Mouse (Mus musculus): ENCODE results near the gene Fahd1. TPM values are rescaled to one million over a fixed set of nuclear protein-coding genes. Genes with fewer than 3 reads are reported as not detected.

Fahd1 gene
- polyA plus RNA-seq, 2 experiments from 2014 or later: 2.7 to 2.8 TPM

GRCm38 (mm10) chr17:24844525-24844924, 5.6 kb downstream of the Fahd1 start:
- ATAC-seq: no peak

DNA sequence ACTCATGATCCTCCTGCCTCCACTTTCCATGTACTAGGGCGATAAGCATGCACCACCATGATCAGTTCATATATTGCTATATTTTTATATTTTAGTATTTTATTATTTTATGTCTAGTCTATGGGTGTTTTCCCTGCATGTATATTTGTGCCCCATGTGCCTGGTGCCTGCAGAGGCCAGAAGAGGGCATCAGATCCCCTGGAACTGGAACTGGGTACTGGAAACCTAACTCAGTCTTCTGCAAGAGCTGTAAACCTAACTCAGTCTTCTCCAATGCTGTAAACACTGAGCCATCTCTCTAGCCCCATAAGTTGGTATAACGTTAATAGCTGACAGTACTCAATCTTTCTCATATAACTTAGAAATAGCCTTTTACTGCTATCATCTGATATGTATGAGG, 7.5 kb downstream of the Fahd1 start:
- no peak for ATAC-seq

- ATAC-seq: no peak
These were observed 9.0 kb downstream of the Fahd1 start for GRCm38 (mm10) chr17:24841133-24841532.

GRCm38 (mm10) chr17:24840341-24840740, 9.8 kb downstream of the Fahd1 start:
- ATAC-seq: no peak

GRCm38 (mm10) chr17:24839842-24840241, 10.3 kb downstream of the Fahd1 start, which contains the start of gene Hagh:
Gene Hagh (plus strand): TSS chr17:24840143.
- no peak for ATAC-seq

- no peak for ATAC-seq
These were observed 28.5 kb downstream of the Fahd1 start for GRCm38 (mm10) chr17:24821351-24822280.

GRCm38 (mm10) chr17:24819469-24819868, 30.7 kb downstream of the Fahd1 start:
- no peak for ATAC-seq

GRCm38 (mm10) chr17:24818172-24818571, 32.0 kb downstream of the Fahd1 start:
- no peak for ATAC-seq

- no peak for ATAC-seq
These were observed 32.7 kb downstream of the Fahd1 start for GRCm38 (mm10) chr17:24817503-24817902.

- no peak for ATAC-seq
These were observed 34.9 kb downstream of the Fahd1 start for GRCm38 (mm10) chr17:24815256-24815655.

DNA sequence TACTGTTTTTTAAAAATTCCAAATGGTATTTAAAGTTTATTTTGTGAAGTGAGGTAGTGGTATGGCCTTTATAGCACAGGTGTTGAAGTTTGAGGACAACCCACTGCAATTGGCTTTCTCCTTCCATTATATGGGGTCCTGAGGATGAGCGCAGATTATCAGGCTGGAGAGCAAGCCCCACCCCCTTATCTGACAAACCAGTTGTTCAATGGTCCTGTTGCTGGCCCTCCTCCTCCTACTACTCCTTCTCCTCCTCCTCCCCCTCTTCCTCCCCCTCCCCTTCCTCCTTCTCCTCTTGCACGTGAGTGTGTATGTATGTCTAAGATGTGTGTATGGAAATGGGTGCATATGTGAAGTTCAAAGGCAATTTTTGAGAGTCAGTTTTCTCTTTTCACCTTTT, 37.9 kb downstream of the Fahd1 start:
- no peak for ATAC-seq

DNA sequence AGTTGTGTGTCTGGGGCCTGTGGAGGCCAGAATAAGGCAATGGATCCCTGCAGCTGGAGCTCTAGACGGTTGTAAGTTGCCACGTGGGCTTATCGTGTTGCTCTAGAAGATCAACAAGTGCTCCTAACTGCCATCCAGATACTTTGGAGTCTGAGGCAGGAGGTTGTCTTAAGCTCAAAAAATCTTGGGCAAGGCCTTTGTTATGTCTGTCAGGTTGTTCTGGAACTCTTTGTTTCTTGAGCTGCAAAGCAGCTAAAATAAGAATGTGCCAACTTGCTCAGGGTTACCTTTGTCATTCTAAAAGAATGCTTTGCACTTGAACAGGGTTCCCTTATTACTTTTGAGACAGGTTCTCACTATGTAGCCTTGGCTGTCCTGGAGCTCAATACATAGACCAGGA, 39.0 kb downstream of the Fahd1 start:
- ATAC-seq: no peak

- ATAC-seq: peak; percentile 80
These were observed 45.9 kb downstream of the Fahd1 start, which contains the start of gene Meiob for GRCm38 (mm10) chr17:24803952-24804951. Gene Meiob (plus strand): TSS chr17:24804289.

- no peak for ATAC-seq
These were observed 49.6 kb downstream of the Fahd1 start for GRCm38 (mm10) chr17:24800524-24800923.

DNA sequence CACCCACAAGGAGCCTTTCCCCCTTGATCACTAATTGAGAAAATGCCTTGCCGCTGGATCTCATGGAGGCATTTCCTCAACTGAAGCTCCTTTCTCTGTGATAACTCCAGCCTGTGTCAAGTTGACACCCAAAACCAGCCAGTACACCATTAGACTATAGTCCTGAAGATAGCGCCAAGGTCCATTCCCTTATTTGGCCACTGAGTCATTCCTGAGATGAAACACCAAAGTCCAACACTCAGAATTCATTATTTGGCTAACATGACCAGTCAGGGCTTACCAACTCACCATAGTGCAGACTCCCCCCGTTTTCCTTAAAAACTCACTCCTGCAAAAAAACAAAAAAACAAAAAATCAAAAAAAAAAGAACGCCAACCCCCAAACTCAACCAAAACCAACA, 50.7 kb downstream of the Fahd1 start:
- no peak for ATAC-seq

Other genes with a start within 250 kb of the Fahd1 start
- gene Tsc2, start 217.7 kb downstream of the Fahd1 start, polyA plus RNA-seq (2017; shearing (Covaris generic)): 10 to 100 TPM; 20.5 to 28.2 TPM
- 1 to 10 TPM; 3.1 to 6.0 TPM for gene Nthl1, start 217.7 kb downstream of the Fahd1 start, polyA plus RNA-seq (2017; shearing (Covaris generic))
- not detected for gene Slc9a3r2, start 200.0 kb downstream of the Fahd1 start, polyA plus RNA-seq (2017; shearing (Covaris generic))
- not detected for gene Npw, start 191.9 kb downstream of the Fahd1 start, polyA plus RNA-seq (2017; shearing (Covaris generic))
- 1 to 10 TPM; 3.7 to 5.4 TPM for gene Zfp598, start 180.7 kb downstream of the Fahd1 start, polyA plus RNA-seq (2017; shearing (Covaris generic))
- 1 to 10 TPM; 1.1 TPM for gene Syngr3, start 160.4 kb downstream of the Fahd1 start, polyA plus RNA-seq (2017; shearing (Covaris generic))
- gene Gfer, start 154.2 kb downstream of the Fahd1 start, polyA plus RNA-seq (2017; shearing (Covaris generic)): 10 to 100 TPM; 13.5 to 21.7 TPM
- 1 to 10 TPM; 1.2 to 1.4 TPM for gene Noxo1, start 154.1 kb downstream of the Fahd1 start, polyA plus RNA-seq (2017; shearing (Covaris generic))
- gene Tbl3, start 142.7 kb downstream of the Fahd1 start, polyA plus RNA-seq (2017; shearing (Covaris generic)): 10 to 100 TPM; 38.1 to 71.3 TPM
- gene Rnf151, start 132.3 kb downstream of the Fahd1 start, polyA plus RNA-seq (2017; shearing (Covaris generic)): not detected
- gene Rps2, start 132.2 kb downstream of the Fahd1 start, polyA plus RNA-seq (2017; shearing (Covaris generic)): 100 to 1,000 TPM; 608 to 780 TPM
- gene Ndufb10, start 125.9 kb downstream of the Fahd1 start, polyA plus RNA-seq (2017; shearing (Covaris generic)): 100 to 1,000 TPM; 227 to 245 TPM
- not detected for gene Rpl3l, start 122.5 kb downstream of the Fahd1 start, polyA plus RNA-seq (2017; shearing (Covaris generic))
- gene Msrb1, start 113.7 kb downstream of the Fahd1 start, polyA plus RNA-seq (2017; shearing (Covaris generic)): 10 to 100 TPM; 29.3 to 30.1 TPM
- not detected for gene Hs3st6, start 97.4 kb downstream of the Fahd1 start, polyA plus RNA-seq (2017; shearing (Covaris generic))
- gene Meiob, start 46.1 kb downstream of the Fahd1 start, polyA plus RNA-seq (2017; shearing (Covaris generic)): under 1 TPM in 1 of 2 experiments, not detected in 1; 0.24 TPM
- gene Hagh, start 10.2 kb downstream of the Fahd1 start, polyA plus RNA-seq (2017; shearing (Covaris generic)): 10 to 100 TPM; 27.0 to 31.8 TPM
- gene Igfals, start 15.6 kb upstream of the Fahd1 start, polyA plus RNA-seq (2017; shearing (Covaris generic)): not detected
- gene Nubp2, start 36.0 kb upstream of the Fahd1 start, polyA plus RNA-seq (2017; shearing (Covaris generic)): 100 to 1,000 TPM in 1 of 2 experiments, 10 to 100 TPM in 1; 76.6 to 104 TPM
- gene Spsb3, start 36.3 kb upstream of the Fahd1 start, polyA plus RNA-seq (2017; shearing (Covaris generic)): 10 to 100 TPM; 53.0 to 59.5 TPM
- 10 to 100 TPM; 19.9 to 41.4 TPM for gene Eme2, start 44.7 kb upstream of the Fahd1 start, polyA plus RNA-seq (2017; shearing (Covaris generic))
- 10 to 100 TPM; 74.5 to 78.5 TPM for gene Mrps34, start 44.8 kb upstream of the Fahd1 start, polyA plus RNA-seq (2017; shearing (Covaris generic))
- gene Nme3, start 46.1 kb upstream of the Fahd1 start, polyA plus RNA-seq (2017; shearing (Covaris generic)): 10 to 100 TPM; 40.7 to 52.5 TPM
- 10 to 100 TPM; 31.7 to 41.9 TPM for gene Mapk8ip3, start 86.6 kb upstream of the Fahd1 start, polyA plus RNA-seq (2017; shearing (Covaris generic))
- gene Jpt2, start 110.3 kb upstream of the Fahd1 start, polyA plus RNA-seq (2017; shearing (Covaris generic)): 10 to 100 TPM; 28.2 to 39.5 TPM
- gene Cramp1l, start 165.4 kb upstream of the Fahd1 start, polyA plus RNA-seq (2017; shearing (Covaris generic)): 1 to 10 TPM; 6.1 to 7.4 TPM
- gene Ift140, start 165.7 kb upstream of the Fahd1 start, polyA plus RNA-seq (2017; shearing (Covaris generic)): 10 to 100 TPM; 12.3 to 25.1 TPM
- under 1 TPM; 0.56 to 0.79 TPM for gene Tmem204, start 233.2 kb upstream of the Fahd1 start, polyA plus RNA-seq (2017; shearing (Covaris generic))